Mouse (Mus musculus): ENCODE results near the gene Ecsit. TPM values are rescaled to one million over a fixed set of nuclear protein-coding genes. Genes with fewer than 3 reads are reported as not detected.
"Not testable (repeated sequence)": the region's sequence is repeated elsewhere in the genome, so short reads cannot be mapped to it uniquely, and the experiment has no call there.

Gene Ecsit
- polyA plus RNA-seq, 1 experiment from 2014 or later, result 35.2 TPM

DNA sequence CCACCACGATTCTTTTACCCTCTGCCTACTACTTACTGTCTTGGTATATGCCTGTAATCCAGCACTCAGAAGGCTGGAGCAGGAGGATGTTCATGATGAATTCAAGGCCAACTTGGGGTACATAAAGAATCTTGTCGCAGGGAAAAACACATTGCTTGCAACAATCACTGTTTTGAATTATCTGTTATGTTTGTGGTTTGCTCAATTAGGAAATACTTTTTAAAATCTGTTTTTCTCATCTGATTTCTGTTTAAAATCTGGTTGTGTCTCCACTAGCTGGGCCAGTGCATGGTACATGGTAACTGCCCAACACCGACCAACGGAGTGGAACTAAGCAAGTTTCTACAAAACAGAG is 594 bp downstream of the Ecsit start:
- Histone ChIP-seq H3K27ac (ENCODE audit: low read depth) (peak overlapping the region; percentile 36; the same call in 1 of the 2 replicates), H3K4me2 (ENCODE audit: low read length) (peak overlapping the region; percentile 84), H3K4me1 (replicated peaks; ENCODE audit: control insufficient read depth, insufficient read depth, low read length) (0 out of 2 replicates have a peak, but pooled peaks cover 9% of the 10 kb centered on the region), H3K9me3 (ENCODE audit: control insufficient read depth, low read length) (no peaks in the 10 kb centered on the region), H3K27me3 (replicated peaks; ENCODE audit: control insufficient read depth, insufficient read depth, low read length) (no peaks in the 10 kb centered on the region), H3K4me3 (ENCODE audit: low read depth, low read length) (peak overlapping the region; percentile 76), H3K36me3 (ENCODE audit: control insufficient read depth, insufficient read depth, low read length) (0 out of 2 replicates have a peak, but pooled peaks cover 7% of the 10 kb centered on the region), H3K9ac (ENCODE audit: low read length) (peak overlapping the region; percentile 74)
- DNase-seq (ENCODE audit: low spot score), result no peak
- no peak for ATAC-seq (replicated peaks; ENCODE audit: low FRiP score, low TSS enrichment, low read depth)
- 32% methylated on average over 4 of the region's 4 CpGs for WGBS

DNA sequence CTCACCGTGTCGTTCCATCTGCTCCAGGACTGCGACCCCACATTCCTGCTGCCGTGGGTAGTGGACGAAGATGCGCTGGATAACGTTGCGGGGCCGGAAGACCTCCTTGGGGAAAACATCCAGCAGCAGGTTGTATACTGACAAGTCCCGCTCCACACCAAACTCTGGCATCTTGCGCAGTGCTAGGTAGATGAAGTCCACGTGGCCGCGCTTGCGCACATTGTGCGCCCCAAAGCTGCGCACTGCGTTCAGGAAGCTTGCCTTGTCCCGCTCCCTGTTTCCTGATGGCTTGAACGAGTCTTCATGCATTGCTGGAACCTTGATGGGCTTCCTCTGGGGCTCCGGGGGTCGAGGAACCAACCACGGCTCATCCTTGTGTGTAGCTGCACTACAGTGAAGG is 9.0 kb downstream of the Ecsit start:
- no peaks in the 10 kb centered on the region for H3K27me3 ChIP-seq (replicated peaks; ENCODE audit: control insufficient read depth, insufficient read depth, low read length)
- H3K9me3 ChIP-seq (ENCODE audit: control insufficient read depth, low read length), result no peaks in the 10 kb centered on the region
- peaks cover 27% of the 10 kb centered on the region; the same call in 1 of the 2 replicates for H3K36me3 ChIP-seq (ENCODE audit: control insufficient read depth, insufficient read depth, low read length)
- no peaks in the 10 kb centered on the region for H3K4me1 ChIP-seq (replicated peaks; ENCODE audit: control insufficient read depth, insufficient read depth, low read length)
- no peak overlapping the region for H3K9ac ChIP-seq (ENCODE audit: low read length)
- H3K4me3 ChIP-seq (ENCODE audit: low read depth, low read length), result no peak overlapping the region
- DNase-seq (ENCODE audit: low spot score) (no peak), ATAC-seq (replicated peaks; ENCODE audit: low FRiP score, low TSS enrichment, low read depth) (no peak)
- no peak overlapping the region for H3K27ac ChIP-seq (ENCODE audit: low read depth)
- H3K4me2 ChIP-seq (ENCODE audit: low read length), result no peak overlapping the region
- 88% methylated on average over 23 of the region's 23 CpGs for WGBS

DNA sequence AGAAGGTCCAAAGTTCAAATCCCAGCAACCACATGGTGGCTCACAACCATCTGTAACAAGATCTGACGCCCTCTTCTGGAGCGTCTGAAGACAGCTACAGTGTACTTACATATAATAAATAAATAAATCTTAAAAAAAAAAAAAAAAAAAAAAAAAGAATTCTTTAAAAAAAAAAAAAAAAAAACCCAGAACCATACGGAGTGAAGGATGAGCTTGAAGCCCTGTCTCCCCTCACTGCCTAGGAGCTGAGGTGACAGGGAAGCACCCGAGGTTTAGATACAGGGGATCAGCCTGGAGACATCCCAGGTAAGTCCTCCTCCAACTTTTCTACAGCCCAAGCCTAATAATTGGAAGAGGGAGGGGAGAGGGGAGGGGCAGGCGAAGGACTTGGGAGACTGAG is 9.5 kb downstream of the Ecsit start:
- 74% methylated on average over 5 of the region's 5 CpGs for WGBS

DNA sequence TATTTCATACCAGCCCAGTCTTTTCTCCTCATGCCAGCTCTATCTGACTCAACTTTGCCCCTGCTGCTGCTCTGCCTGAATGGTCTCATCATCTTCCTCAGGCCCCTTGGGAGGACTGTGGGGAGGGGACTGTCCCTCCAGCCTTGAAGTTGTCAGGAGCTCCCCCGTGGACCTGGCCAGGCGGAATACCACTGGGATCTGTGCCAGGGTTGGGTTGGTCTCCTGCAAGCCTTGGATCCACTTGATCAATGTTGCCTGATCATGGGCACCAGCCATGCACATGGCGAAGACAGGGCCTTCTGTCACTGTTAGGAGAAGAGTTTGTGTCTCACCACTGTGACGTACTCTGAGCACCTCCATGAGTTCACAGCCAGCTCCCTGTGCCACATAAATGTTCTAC is 13.0 kb downstream of the Ecsit start:
- Histone ChIP-seq H3K36me3 (ENCODE audit: control insufficient read depth, insufficient read depth, low read length) (peaks cover 28% of the 10 kb centered on the region; the same call in 1 of the 2 replicates), H3K4me1 (replicated peaks; ENCODE audit: control insufficient read depth, insufficient read depth, low read length) (peaks cover 4% of the 10 kb centered on the region; the same call in 1 of the 2 replicates), H3K9ac (ENCODE audit: low read length) (no peak overlapping the region), H3K9me3 (ENCODE audit: control insufficient read depth, low read length) (no peaks in the 10 kb centered on the region), H3K4me2 (ENCODE audit: low read length) (no peak overlapping the region), H3K27me3 (replicated peaks; ENCODE audit: control insufficient read depth, insufficient read depth, low read length) (no peaks in the 10 kb centered on the region), H3K4me3 (ENCODE audit: low read depth, low read length) (no peak overlapping the region), H3K27ac (ENCODE audit: low read depth) (no peak overlapping the region)
- DNase-seq (ENCODE audit: low spot score) (no peak), ATAC-seq (replicated peaks; ENCODE audit: low FRiP score, low TSS enrichment, low read depth) (no peak)
- WGBS, result 87% methylated on average over 4 of the region's 4 CpGs

More for the DNA sequence above, 9.5 kb downstream of the Ecsit start:
- not testable (repeated sequence) for H3K27me3 ChIP-seq (replicated peaks; ENCODE audit: control insufficient read depth, insufficient read depth, low read length); H3K9ac ChIP-seq (ENCODE audit: low read length); ATAC-seq (replicated peaks; ENCODE audit: low FRiP score, low TSS enrichment, low read depth); H3K9me3 ChIP-seq (ENCODE audit: control insufficient read depth, low read length); H3K4me3 ChIP-seq (ENCODE audit: low read depth, low read length); H3K4me1 ChIP-seq (replicated peaks; ENCODE audit: control insufficient read depth, insufficient read depth, low read length); H3K27ac ChIP-seq (ENCODE audit: low read depth); H3K4me2 ChIP-seq (ENCODE audit: low read length); DNase-seq (ENCODE audit: low spot score)
- H3K36me3 ChIP-seq (ENCODE audit: control insufficient read depth, insufficient read depth, low read length), result peaks cover 27% of the 10 kb centered on the region; the same call in 1 of the 2 replicates

DNA sequence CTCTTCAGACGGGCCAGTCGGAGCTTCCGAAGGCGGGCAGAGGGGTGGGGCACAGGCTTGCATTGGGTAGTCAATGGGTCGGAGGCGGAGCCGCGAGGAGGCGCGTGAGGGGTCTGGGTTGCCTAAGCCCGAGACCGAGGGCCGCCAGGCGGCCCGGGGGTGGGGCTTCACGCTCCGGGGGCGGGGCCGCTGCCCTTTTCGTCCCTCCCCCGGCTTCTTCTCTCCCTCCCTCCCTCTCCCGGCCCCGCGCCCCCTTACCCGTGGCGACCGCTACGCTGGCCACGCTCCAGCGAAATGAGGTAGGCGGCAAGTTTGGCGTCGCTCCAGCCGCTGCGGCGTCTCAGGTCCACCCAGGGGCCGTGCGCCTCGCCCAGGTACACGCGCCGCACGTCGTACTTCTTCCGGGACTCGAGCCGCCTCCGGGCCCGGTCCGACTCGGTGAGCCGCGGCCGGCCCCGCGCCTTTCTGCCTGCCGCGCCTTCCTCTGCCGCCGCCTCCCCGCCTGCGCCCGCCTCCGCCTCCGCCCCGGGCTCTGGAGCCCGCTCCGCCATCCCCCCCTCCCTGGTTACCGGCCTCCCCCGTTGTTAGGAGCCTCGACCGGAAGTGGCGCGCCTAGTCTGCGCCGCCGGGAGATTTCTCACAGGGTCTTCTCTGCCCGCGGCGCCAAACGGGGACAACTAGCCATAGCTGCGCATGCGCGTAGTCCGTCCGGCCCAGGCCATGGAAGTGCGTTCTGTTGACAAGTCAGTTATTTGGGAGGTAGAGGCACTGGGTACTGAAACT is 14.3 kb downstream of the Ecsit start, which contains the start of the genes Gm49318 and Zfp653:
Gene Gm49318, minus strand, starts transcription at position 469 of the 783 bp plus-strand sequence.
Gene Zfp653, minus strand, starts transcription at position 586 of the 783 bp plus-strand sequence.
- peak within 1 kb of the TSS; percentile 66 for H3K4me2 ChIP-seq (ENCODE audit: low read length)
- H3K4me1 ChIP-seq (replicated peaks; ENCODE audit: control insufficient read depth, insufficient read depth, low read length), result peaks cover 4% of the 10 kb centered on the region; the same call in 1 of the 2 replicates
- peak; percentile 96 for DNase-seq (ENCODE audit: low spot score)
- H3K27me3 ChIP-seq (replicated peaks; ENCODE audit: control insufficient read depth, insufficient read depth, low read length), result no peaks in the 10 kb centered on the region
- peak within 1 kb of the TSS; percentile 79 for H3K4me3 ChIP-seq (ENCODE audit: low read depth, low read length)
- no peaks in the 10 kb centered on the region for H3K9me3 ChIP-seq (ENCODE audit: control insufficient read depth, low read length)
- peak within 1 kb of the TSS; percentile 95 for H3K9ac ChIP-seq (ENCODE audit: low read length)
- H3K36me3 ChIP-seq (ENCODE audit: control insufficient read depth, insufficient read depth, low read length), result peaks cover 31% of the 10 kb centered on the region; the same call in 1 of the 2 replicates
- H3K27ac ChIP-seq (ENCODE audit: low read depth), result peak within 1 kb of the TSS; percentile 98
- peak; percentile 98 for ATAC-seq (replicated peaks; ENCODE audit: low FRiP score, low TSS enrichment, low read depth)
- 3% methylated on average over 56 of the region's 87 CpGs for WGBS

DNA sequence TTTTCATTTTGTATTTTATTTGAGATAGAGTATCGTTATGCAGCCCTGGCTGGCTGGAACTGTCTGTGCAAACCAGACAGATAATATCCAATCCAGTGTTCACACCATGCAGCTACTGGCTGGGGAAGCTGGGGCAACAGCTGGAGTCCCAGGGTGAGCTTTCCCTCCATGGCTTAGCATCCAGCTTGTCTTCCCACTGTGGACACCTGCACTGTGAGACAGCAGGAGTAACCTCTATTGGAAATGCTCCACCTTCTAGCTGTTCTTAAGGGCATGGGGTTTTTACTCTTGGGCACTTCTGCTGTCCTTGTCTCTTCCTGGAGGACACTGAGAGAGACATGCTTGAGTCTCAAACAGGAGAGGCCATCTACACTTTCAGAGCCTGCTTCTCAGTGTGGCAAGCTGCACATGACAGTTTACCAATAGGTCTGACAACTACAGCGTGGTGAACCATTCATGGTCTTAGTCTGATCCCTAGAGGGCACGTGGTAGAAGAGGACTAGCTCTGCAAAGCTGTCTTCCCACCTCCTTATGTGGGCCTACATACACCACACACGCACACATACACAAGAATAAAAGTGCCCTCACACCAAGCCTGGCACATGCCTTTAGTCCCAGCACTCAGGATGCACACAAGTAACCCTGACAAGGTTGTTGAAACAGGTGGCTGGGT is 15.2 kb downstream of the Ecsit start:
- H3K4me1 ChIP-seq (replicated peaks; ENCODE audit: control insufficient read depth, insufficient read depth, low read length), result peaks cover 4% of the 10 kb centered on the region; the same call in 1 of the 2 replicates
- 67% methylated on average over 4 of the region's 4 CpGs for WGBS
- no peaks in the 10 kb centered on the region for H3K9me3 ChIP-seq (ENCODE audit: control insufficient read depth, low read length)
- H3K4me3 ChIP-seq (ENCODE audit: low read depth, low read length), result peak overlapping the region; percentile 79
- H3K27me3 ChIP-seq (replicated peaks; ENCODE audit: control insufficient read depth, insufficient read depth, low read length), result no peaks in the 10 kb centered on the region
- ATAC-seq (replicated peaks; ENCODE audit: low FRiP score, low TSS enrichment, low read depth) (peak; percentile 1; the same call in 1 of the 2 replicates), DNase-seq (ENCODE audit: low spot score) (no peak)
- peaks cover 38% of the 10 kb centered on the region for H3K36me3 ChIP-seq (ENCODE audit: control insufficient read depth, insufficient read depth, low read length)
- peak overlapping the region; percentile 95 for H3K9ac ChIP-seq (ENCODE audit: low read length)
- no peak overlapping the region; the same call in 1 of the 2 replicates for H3K27ac ChIP-seq (ENCODE audit: low read depth)
- H3K4me2 ChIP-seq (ENCODE audit: low read length), result peak overlapping the region; percentile 66

DNA sequence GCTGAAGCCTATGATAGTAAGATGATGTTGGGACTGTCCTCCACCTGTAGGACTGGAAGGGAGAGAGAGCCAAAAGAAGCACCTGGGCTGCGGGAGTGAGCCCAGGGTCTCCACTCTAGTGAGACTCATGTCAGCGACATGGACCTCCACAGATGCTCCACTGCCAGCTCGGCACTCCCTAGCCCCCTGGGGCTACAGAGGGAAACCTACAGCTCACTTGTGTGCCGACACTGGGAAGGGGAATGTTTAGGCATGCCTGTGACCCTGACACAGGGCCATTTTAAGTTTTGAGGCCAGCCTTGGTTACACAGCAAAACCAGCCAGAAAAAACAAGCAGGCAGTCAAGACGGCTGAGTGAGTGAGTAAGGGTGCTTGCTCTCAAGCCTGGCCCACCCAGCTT is 18.0 kb downstream of the Ecsit start:
- Histone ChIP-seq H3K4me3 (ENCODE audit: low read depth, low read length) (no peak overlapping the region), H3K36me3 (ENCODE audit: control insufficient read depth, insufficient read depth, low read length) (peaks cover 45% of the 10 kb centered on the region), H3K9me3 (ENCODE audit: control insufficient read depth, low read length) (no peaks in the 10 kb centered on the region), H3K27me3 (replicated peaks; ENCODE audit: control insufficient read depth, insufficient read depth, low read length) (no peaks in the 10 kb centered on the region), H3K27ac (ENCODE audit: low read depth) (no peak overlapping the region), H3K9ac (ENCODE audit: low read length) (no peak overlapping the region), H3K4me2 (ENCODE audit: low read length) (no peak overlapping the region), H3K4me1 (replicated peaks; ENCODE audit: control insufficient read depth, insufficient read depth, low read length) (peaks cover 4% of the 10 kb centered on the region; the same call in 1 of the 2 replicates)
- ATAC-seq (replicated peaks; ENCODE audit: low FRiP score, low TSS enrichment, low read depth) (no peak), DNase-seq (ENCODE audit: low spot score) (no peak)
- 81% methylated on average over 5 of the region's 5 CpGs for WGBS

DNA sequence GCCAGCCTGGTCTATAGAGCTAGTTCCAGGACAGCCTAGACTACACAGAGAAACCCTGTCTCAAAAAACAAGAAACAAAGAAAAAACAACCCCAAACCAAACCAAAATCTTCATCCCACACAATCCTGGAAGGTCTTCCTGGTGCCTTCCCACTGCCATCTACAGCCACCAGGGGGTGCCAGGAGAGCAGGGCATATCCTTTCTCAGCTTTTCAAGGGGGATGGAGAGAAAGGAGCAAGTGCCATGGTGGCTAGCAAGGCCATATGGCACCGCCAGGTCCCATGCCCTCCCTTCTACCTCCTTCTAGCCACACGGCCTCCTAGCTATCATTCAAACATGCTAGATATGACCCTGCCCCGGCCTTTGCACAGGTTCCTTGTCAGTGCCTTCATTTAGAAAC is 18.8 kb downstream of the Ecsit start:
- no peak for ATAC-seq (replicated peaks; ENCODE audit: low FRiP score, low TSS enrichment, low read depth)
- H3K27me3 ChIP-seq (replicated peaks; ENCODE audit: control insufficient read depth, insufficient read depth, low read length), result no peaks in the 10 kb centered on the region
- H3K36me3 ChIP-seq (ENCODE audit: control insufficient read depth, insufficient read depth, low read length), result peaks cover 53% of the 10 kb centered on the region
- DNase-seq (ENCODE audit: low spot score), result peak; percentile 63
- no peaks in the 10 kb centered on the region for H3K9me3 ChIP-seq (ENCODE audit: control insufficient read depth, low read length)
- no peak overlapping the region for H3K4me2 ChIP-seq (ENCODE audit: low read length)
- WGBS, result 74% methylated on average over 3 of the region's 3 CpGs
- H3K4me1 ChIP-seq (replicated peaks; ENCODE audit: control insufficient read depth, insufficient read depth, low read length), result peaks cover 4% of the 10 kb centered on the region; the same call in 1 of the 2 replicates
- H3K27ac ChIP-seq (ENCODE audit: low read depth), result no peak overlapping the region
- H3K9ac ChIP-seq (ENCODE audit: low read length), result no peak overlapping the region
- no peak overlapping the region for H3K4me3 ChIP-seq (ENCODE audit: low read depth, low read length)
